Mouse (Mus musculus) stomach, embryonic 16.5 days (tissue): ENCODE measurements around the gene Sall1. TPM values are rescaled to one million over a fixed set of nuclear protein-coding genes. Genes with fewer than 3 reads are reported as not detected.

Experiments
- ATAC-seq: fragments of 200-750 bp; cut with Nextera tagmentation; 2 replicates; pipeline ENCODE4 v1.8.0; 2017; ENCODE audit warnings: moderate number of reproducible peaks, moderate TSS enrichment; ENCODE audit not compliant: insufficient read depth, low FRiP score
- H3K27ac ChIP-seq: fragments of 300-500 bp; sonication (generic); 2 replicates; pipeline ENCODE4 v1.5.1; 2014; ENCODE audit warnings: low read length
- H3K27me3 ChIP-seq: fragments of 300-500 bp; sonication (generic); 2 replicates; pipeline ENCODE4 v1.6.1; 2014; ENCODE audit warnings: low read length, control low read depth, mixed read lengths; ENCODE audit not compliant: control insufficient read depth, insufficient read depth
- H3K36me3 ChIP-seq: fragments of 300-500 bp; sonication (generic); 2 replicates; pipeline ENCODE4 v1.6.1; 2014; ENCODE audit warnings: low read length; ENCODE audit not compliant: control insufficient read depth, insufficient read depth
- H3K4me1 ChIP-seq: fragments of 300-500 bp; sonication (generic); 2 replicates; pipeline ENCODE4 v1.6.1; 2014; ENCODE audit warnings: low read length, control low read depth, mixed read lengths; ENCODE audit not compliant: control insufficient read depth, insufficient read depth
- H3K4me2 ChIP-seq: fragments of 300-500 bp; sonication (generic); 2 replicates; pipeline ENCODE4 v1.6.1; 2014; ENCODE audit warnings: low read depth, low read length, mixed read lengths
- H3K4me3 ChIP-seq: fragments of 300-500 bp; sonication (generic); replicated peaks from 2 replicates; pipeline ENCODE4 v1.5.1; 2014; ENCODE audit warnings: mild to moderate bottlenecking, low read length
- H3K9ac ChIP-seq: fragments of 300-500 bp; sonication (generic); 2 replicates; pipeline ENCODE4 v1.6.1; 2014; ENCODE audit warnings: low read length
- H3K9me3 ChIP-seq: fragments of 300-500 bp; sonication (generic); replicated peaks from 2 replicates; pipeline ENCODE4 v1.6.1; 2016; ENCODE audit warnings: low read length, control low read depth; ENCODE audit not compliant: control insufficient read depth
- WGBS: fragments of 180-500 bp; shearing (Covaris S2); extraction: QIAGEN DNeasy Blood & Tissue Kit; methylation state at CpG from one replicate; pipeline ENCODE4 v1.1.7; 2014; 5-methylcytosine and 5-hydroxymethylcytosine counted together
- polyA plus RNA-seq: library from polyadenylated mRNA; unstranded; fragments of >200 nt; fragmentation: Nextera tagmentation; extraction: Ambion mirVana; gene quantifications from 2 replicates; pipeline ENCODE4 v1.2.1, GENCODE M21; 2015

Sall1 gene
- polyA plus RNA-seq, 1 experiment from 2014 or later = 1.1 TPM

DNA sequence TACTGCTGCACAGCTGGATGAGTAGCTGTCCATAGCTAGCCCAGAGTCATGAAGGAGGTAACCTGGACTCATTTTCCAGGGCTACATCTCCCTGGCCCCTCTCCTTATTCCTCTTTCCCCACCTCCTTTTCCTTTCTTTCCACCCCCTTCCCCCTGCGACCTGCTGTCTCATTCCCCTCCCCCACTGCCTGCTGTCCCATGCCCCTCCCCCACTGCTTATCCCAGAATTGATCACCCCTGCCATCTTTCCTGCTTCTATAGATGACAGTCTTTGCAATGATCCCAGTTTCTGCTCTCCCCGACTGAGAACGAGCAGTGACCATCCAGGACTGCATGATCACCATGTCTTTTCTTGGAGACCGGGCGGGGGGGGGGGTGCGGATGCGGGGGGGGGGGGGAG is 35.2 kb downstream of the Sall1 start:
- no peaks in the 10 kb centered on the region for H3K9me3 ChIP-seq
- no peak overlapping the region for H3K27ac ChIP-seq
- no peak overlapping the region for H3K9ac ChIP-seq
- ATAC-seq = no peak
- WGBS = 34% methylated on average over 5 of the region's 7 CpGs
- no peak overlapping the region for H3K4me3 ChIP-seq
- H3K27me3 ChIP-seq = peaks cover 21% of the 10 kb centered on the region
- no peaks in the 10 kb centered on the region for H3K36me3 ChIP-seq
- no peak overlapping the region for H3K4me2 ChIP-seq
- H3K4me1 ChIP-seq = peaks cover 12% of the 10 kb centered on the region

GRCm38 (mm10) chr8:89007114-89007513 is 36.8 kb downstream of the Sall1 start:
- Histone ChIP-seq H3K4me1 (peaks cover 12% of the 10 kb centered on the region), H3K27me3 (peaks cover 21% of the 10 kb centered on the region), H3K9me3 (no peaks in the 10 kb centered on the region), H3K9ac (no peak overlapping the region), H3K36me3 (no peaks in the 10 kb centered on the region), H3K4me2 (peak overlapping the region; percentile 86; the same call in 1 of the 2 replicates), H3K27ac (no peak overlapping the region), H3K4me3 (no peak overlapping the region)
- ATAC-seq = no peak
- 0% methylated on average over 8 of the region's 8 CpGs for WGBS

- under 1% methylated on average over 34 of the region's 34 CpGs for WGBS
- peak overlapping the region; percentile 63 for H3K9ac ChIP-seq
These were observed 37.5 kb downstream of the Sall1 start for GRCm38 (mm10) chr8:89006426-89006825.

DNA sequence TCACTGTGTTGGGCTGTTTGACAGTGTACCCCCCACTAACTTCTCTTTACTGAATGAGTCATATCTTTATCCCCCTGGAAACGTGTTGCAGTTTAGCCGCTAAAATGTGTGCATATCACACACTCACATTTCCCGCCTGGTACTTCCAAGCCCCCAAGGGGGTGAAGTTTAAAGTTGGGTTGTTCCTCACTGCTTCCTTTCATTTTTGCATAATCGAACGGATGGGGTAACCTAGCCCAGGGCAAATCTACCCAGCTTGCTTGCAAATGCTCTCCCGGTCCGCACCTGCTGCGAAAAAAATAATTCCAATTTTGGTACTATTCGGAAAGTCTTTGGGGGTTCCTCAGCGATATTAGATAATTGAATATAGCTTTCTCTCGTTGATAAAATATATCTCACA is 38.2 kb downstream of the Sall1 start:
- peak overlapping the region; percentile 54 for H3K4me3 ChIP-seq
- H3K27ac ChIP-seq = no peak overlapping the region

More at GRCm38 (mm10) chr8:89006426-89006825, 37.5 kb downstream of the Sall1 start:
- no peak for ATAC-seq
- no peaks in the 10 kb centered on the region for H3K9me3 ChIP-seq
- H3K27ac ChIP-seq = no peak overlapping the region
- H3K4me2 ChIP-seq = peak overlapping the region; percentile 86
- H3K27me3 ChIP-seq = peaks cover 21% of the 10 kb centered on the region
- peaks cover 12% of the 10 kb centered on the region for H3K4me1 ChIP-seq
- H3K36me3 ChIP-seq = no peaks in the 10 kb centered on the region
- peak overlapping the region; percentile 54 for H3K4me3 ChIP-seq

GRCm38 (mm10) chr8:89004041-89004440 is 39.9 kb downstream of the Sall1 start:
- peaks cover 12% of the 10 kb centered on the region for H3K4me1 ChIP-seq
- no peak for ATAC-seq
- no peaks in the 10 kb centered on the region for H3K36me3 ChIP-seq
- H3K4me3 ChIP-seq = no peak overlapping the region
- H3K27me3 ChIP-seq = peaks cover 21% of the 10 kb centered on the region
- H3K27ac ChIP-seq = no peak overlapping the region
- no peaks in the 10 kb centered on the region for H3K9me3 ChIP-seq
- H3K9ac ChIP-seq = no peak overlapping the region
- WGBS = 31% methylated on average over 2 of the region's 2 CpGs
- no peak overlapping the region for H3K4me2 ChIP-seq

More for the DNA sequence above, 38.2 kb downstream of the Sall1 start:
- no peak for ATAC-seq
- WGBS = 37% methylated on average over 11 of the region's 11 CpGs
- Histone ChIP-seq H3K9me3 (no peaks in the 10 kb centered on the region), H3K36me3 (no peaks in the 10 kb centered on the region), H3K4me2 (peak overlapping the region; percentile 86), H3K27me3 (peaks cover 21% of the 10 kb centered on the region), H3K9ac (no peak overlapping the region), H3K4me1 (peaks cover 12% of the 10 kb centered on the region)

DNA sequence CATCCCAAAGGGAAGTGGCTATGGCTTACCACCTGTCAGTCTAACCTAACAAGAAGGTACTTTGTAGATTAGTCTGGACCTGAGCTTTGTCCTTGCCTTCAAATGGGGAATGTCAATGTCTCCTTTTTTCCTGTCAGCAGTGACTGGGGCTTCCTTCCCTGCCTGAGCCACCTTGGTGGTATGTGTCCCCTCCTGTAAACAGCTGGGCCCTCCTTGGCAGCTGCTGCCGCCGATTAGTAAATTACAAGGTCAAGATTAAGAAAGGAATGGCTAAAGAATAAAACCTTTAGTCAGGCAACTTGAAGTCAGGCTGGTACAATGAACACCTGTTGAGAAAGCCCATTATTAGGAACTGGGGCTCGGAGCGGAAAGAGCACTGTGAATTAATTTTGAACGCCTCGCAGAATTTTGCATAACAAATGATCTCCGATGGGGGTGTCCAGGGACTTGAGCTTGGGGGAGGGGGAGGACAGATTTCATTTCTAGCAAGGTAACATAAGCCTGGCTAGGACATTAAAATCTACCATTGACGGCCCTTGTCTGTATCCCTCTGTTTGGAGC is 40.5 kb downstream of the Sall1 start:
- Histone ChIP-seq H3K4me3 (no peak overlapping the region), H3K9ac (no peak overlapping the region), H3K27ac (no peak overlapping the region), H3K4me2 (no peak overlapping the region), H3K36me3 (no peaks in the 10 kb centered on the region), H3K27me3 (peaks cover 21% of the 10 kb centered on the region), H3K4me1 (peaks cover 12% of the 10 kb centered on the region), H3K9me3 (no peaks in the 10 kb centered on the region)
- ATAC-seq = no peak
- 44% methylated on average over 8 of the region's 8 CpGs for WGBS

DNA sequence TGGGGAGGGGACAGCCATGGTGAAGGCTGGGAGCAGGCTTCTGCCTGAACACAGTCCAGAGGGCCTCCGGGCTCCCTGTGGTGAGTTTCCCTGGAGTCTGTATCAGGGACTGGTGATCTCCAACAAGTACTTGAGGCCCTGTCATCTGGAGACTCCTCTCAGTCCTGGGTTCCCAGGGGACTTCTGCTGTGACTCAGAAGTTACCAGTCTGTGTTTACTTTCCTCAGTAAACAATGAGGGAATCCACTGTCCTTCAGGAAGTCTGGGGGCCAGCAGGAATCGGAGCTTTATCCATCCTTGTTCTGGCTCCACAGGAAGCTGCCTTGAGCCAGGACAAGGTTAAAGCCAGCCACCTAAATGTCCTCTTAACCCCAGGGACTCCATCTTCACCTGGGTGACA is 41.8 kb downstream of the Sall1 start:
- ATAC-seq = no peak
- H3K4me3 ChIP-seq = no peak overlapping the region
- no peaks in the 10 kb centered on the region for H3K9me3 ChIP-seq
- no peak overlapping the region for H3K9ac ChIP-seq
- 50% methylated on average over 2 of the region's 2 CpGs for WGBS
- H3K27ac ChIP-seq = no peak overlapping the region
- H3K4me2 ChIP-seq = no peak overlapping the region
- H3K27me3 ChIP-seq = peaks cover 12% of the 10 kb centered on the region
- H3K4me1 ChIP-seq = peaks cover 10% of the 10 kb centered on the region
- H3K36me3 ChIP-seq = no peaks in the 10 kb centered on the region

GRCm38 (mm10) chr8:88997276-88997675 is 46.7 kb downstream of the Sall1 start:
- Histone ChIP-seq H3K9ac (no peak overlapping the region), H3K27me3 (no peaks in the 10 kb centered on the region), H3K4me2 (no peak overlapping the region), H3K36me3 (no peaks in the 10 kb centered on the region), H3K4me1 (no peaks in the 10 kb centered on the region), H3K27ac (no peak overlapping the region), H3K9me3 (no peaks in the 10 kb centered on the region), H3K4me3 (no peak overlapping the region)
- no peak for ATAC-seq
- WGBS = 89% methylated on average over 2 of the region's 2 CpGs

- Histone ChIP-seq H3K36me3 (no peaks in the 10 kb centered on the region), H3K4me1 (no peaks in the 10 kb centered on the region), H3K27ac (no peak overlapping the region), H3K4me3 (no peak overlapping the region), H3K27me3 (no peaks in the 10 kb centered on the region), H3K9ac (no peak overlapping the region), H3K4me2 (no peak overlapping the region), H3K9me3 (no peaks in the 10 kb centered on the region)
- ATAC-seq = no peak
- 58% methylated on average over 15 of the region's 15 CpGs for WGBS
These were observed 52.0 kb downstream of the Sall1 start for GRCm38 (mm10) chr8:88991780-88992509.
